Mouse (Mus musculus): ENCODE data around the gene Mgat5b. TPM values are rescaled to one million over a fixed set of nuclear protein-coding genes. Genes with fewer than 3 reads are reported as not detected.

The Mgat5b gene
- polyA plus RNA-seq, 1 experiment from 2014 or later, result 0.27 TPM

Other genes with a start within 250 kb of the Mgat5b start
- gene St6galnac1, start 143.4 kb upstream of the Mgat5b start, polyA plus RNA-seq (2014; fragmentation: Nextera tagmentation; extraction: Ambion mirVana), result not detected in 2 replicates
- 8.4 and 9.3 TPM in 2 replicates for gene Mxra7, start 90.8 kb upstream of the Mgat5b start, polyA plus RNA-seq (2014; fragmentation: Nextera tagmentation; extraction: Ambion mirVana)
- 65.1 and 73.9 TPM in 2 replicates for gene Mettl23, start 75.6 kb upstream of the Mgat5b start, polyA plus RNA-seq (2014; fragmentation: Nextera tagmentation; extraction: Ambion mirVana)
- 93.1 and 102 TPM in 2 replicates for gene Jmjd6, start 75.4 kb upstream of the Mgat5b start, polyA plus RNA-seq (2014; fragmentation: Nextera tagmentation; extraction: Ambion mirVana)
- gene Mfsd11, start 66.4 kb upstream of the Mgat5b start, polyA plus RNA-seq (2014; fragmentation: Nextera tagmentation; extraction: Ambion mirVana), result 21.4 and 23.9 TPM in 2 replicates
- 931 and 939 TPM in 2 replicates for gene Srsf2, start 65.8 kb upstream of the Mgat5b start, polyA plus RNA-seq (2014; fragmentation: Nextera tagmentation; extraction: Ambion mirVana)
- 20.9 and 22.8 TPM in 2 replicates for gene Sec14l1, start 196.3 kb downstream of the Mgat5b start, polyA plus RNA-seq (2014; fragmentation: Nextera tagmentation; extraction: Ambion mirVana)

Data from liver, embryonic 11.5 days (tissue).